ENCODE assay signal across 1 mouse cellular context in genomic region chr15:8766208-8766607, GRCm38 (mm10). TPM values are rescaled to one million over a fixed set of nuclear protein-coding genes. Genes with fewer than 3 reads are reported as not detected.
"Had no signal": no experiment of that assay in that cellular context is flagged by ENCODE, and none has a peak within 500 bp of the region (broad histone marks: within the 10 kb centered on the region; RNA-seq: fewer than 3 reads in every experiment).

No protein-coding gene starts in this region.

RNA-seq across cellular contexts. Expression of gene Slc1a3, which starts 55.6 kb away (rescaled TPM):
- total RNA-seq: neutrophil, adult 5-6 weeks had no signal
